Mouse (Mus musculus) thymus, postnatal 25 days (tissue): Measurements from ENCODE around the gene Atrip.

Experiments used
- DNase-seq: peaks from one replicate; pipeline ENCODE4 v3.0.0; 2022

The Atrip gene

GRCm38 (mm10) chr9:109073661-109074573 is at the start of gene Atrip:
Gene Atrip, minus strand, starts transcription at chr9:109074124.
- DNase-seq, result peak; percentile 90

- no peak for DNase-seq
Measured at GRCm38 (mm10) chr9:109123266-109123665, 49.3 kb upstream of the Atrip start.

- peak; percentile 55 for DNase-seq
Measured at GRCm38 (mm10) chr9:109122553-109123085, 48.7 kb upstream of the Atrip start.

DNA sequence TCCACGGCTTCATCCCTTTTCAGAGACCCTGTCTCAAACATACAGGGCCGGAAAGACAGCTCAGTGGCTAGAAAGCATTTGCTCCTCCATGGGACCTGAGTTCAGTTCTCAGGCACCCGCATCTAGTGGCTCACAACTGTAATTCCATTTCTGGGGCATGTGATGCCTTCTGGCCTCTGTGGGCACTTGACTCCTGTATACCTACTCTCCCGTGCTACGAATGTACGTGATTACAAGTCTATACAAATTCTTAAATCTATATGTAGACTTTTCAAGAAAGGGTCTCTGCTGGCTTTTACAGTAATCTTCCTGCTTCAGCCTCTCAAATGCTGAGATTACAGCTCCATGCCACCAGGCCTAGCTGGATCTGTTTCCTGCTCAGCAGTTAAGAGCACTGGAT is 47.0 kb upstream of the Atrip start:
- DNase-seq, result no peak

GRCm38 (mm10) chr9:109119571-109119970 is 45.6 kb upstream of the Atrip start:
- no peak for DNase-seq

- no peak for DNase-seq
Measured at GRCm38 (mm10) chr9:109118106-109118505, 44.2 kb upstream of the Atrip start.

- DNase-seq, result no peak
Measured at GRCm38 (mm10) chr9:109116205-109116604, 42.3 kb upstream of the Atrip start.

DNA sequence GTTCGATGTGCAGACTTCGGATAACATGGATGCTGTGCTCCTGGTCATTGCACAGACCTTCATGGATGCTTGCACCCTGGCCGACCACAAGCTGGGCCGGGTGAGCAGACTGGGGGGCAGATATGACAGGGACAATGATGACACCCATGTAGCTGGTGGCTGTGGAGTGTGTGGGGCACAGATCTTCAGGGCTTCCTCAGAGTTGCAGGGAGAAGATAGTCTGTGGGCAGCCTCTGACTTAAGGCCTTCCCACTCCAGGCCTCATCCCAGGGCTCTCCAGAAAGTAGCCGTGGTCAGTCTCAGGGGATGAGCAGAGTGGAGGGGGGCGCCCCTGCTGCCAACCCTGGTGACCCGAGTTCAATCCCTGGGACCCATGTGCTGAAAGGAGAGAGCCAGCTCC is 40.9 kb upstream of the Atrip start:
- no peak for DNase-seq

DNA sequence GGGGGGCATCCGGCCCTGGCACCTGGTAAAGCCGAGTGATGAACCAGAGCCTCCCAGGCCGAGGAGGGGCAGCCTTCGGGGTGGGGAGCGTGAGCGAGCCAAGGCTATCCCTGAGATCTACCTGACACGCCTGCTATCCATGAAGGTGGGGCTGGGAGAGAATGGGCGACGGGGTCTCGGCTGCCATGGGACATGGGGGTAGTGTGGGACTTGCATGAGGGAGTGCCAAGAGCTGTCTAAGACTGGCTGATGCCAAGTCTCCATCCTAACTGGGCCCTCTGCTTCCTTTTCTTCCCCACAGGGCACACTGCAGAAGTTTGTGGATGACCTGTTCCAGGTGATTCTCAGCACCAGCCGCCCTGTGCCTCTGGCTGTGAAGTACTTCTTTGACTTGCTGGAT is 40.4 kb upstream of the Atrip start:
- DNase-seq, result no peak

DNA sequence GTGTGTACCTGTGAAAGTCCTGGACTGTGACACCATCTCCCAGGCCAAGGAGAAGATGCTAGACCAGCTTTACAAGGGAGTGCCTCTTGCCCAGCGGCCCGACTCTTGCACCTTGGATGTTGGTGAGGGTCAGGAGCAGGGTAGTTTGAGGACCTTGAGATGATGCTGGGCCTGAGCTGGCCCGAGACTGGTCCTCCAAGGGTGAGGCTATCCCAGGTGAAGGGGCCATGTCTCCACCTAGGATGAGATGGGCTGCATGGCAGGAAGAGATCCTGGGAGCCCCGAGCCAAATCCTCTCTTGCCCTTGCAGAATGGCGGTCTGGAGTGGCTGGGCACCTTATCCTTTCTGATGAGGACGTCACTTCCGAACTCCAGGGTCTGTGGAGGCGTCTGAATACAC is 39.4 kb upstream of the Atrip start:
- DNase-seq, result no peak

GRCm38 (mm10) chr9:109111591-109111990 is 37.7 kb upstream of the Atrip start:
- no peak for DNase-seq

DNA sequence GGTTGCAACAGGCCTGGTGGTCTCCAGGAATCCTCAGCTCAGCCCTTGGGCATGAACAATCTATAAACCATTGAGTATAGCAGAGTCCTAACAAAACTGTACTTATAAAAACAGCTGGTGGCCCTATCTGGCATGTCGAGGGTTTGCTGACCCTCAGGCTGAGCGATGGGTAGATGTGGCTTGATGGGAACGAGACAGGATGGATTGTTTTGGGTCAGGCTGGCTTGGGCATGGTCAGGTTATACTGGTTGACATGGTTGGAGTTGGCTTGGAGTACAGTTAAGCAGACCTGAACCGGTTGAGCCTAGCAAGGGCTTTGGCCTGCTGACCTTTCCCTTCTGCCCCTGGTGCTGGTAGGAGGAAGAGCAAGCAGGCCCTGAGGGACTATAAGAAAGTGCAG is 37.2 kb upstream of the Atrip start:
- DNase-seq, result no peak

GRCm38 (mm10) chr9:109110240-109110639 is 36.3 kb upstream of the Atrip start:
- no peak for DNase-seq

GRCm38 (mm10) chr9:109107341-109107740 is 33.4 kb upstream of the Atrip start:
- no peak for DNase-seq

- DNase-seq, result no peak
Measured at GRCm38 (mm10) chr9:109105648-109106047, 31.7 kb upstream of the Atrip start.

- no peak for DNase-seq
Measured at GRCm38 (mm10) chr9:109105011-109105410, 31.1 kb upstream of the Atrip start.

GRCm38 (mm10) chr9:109104083-109104482 is 30.2 kb upstream of the Atrip start:
- no peak for DNase-seq

GRCm38 (mm10) chr9:109103250-109103649 is 29.3 kb upstream of the Atrip start:
- no peak for DNase-seq

- no peak for DNase-seq
Measured at GRCm38 (mm10) chr9:109102541-109102940, 28.6 kb upstream of the Atrip start.

- DNase-seq, result no peak
Measured at GRCm38 (mm10) chr9:109101933-109102445, 28.1 kb upstream of the Atrip start.

DNA sequence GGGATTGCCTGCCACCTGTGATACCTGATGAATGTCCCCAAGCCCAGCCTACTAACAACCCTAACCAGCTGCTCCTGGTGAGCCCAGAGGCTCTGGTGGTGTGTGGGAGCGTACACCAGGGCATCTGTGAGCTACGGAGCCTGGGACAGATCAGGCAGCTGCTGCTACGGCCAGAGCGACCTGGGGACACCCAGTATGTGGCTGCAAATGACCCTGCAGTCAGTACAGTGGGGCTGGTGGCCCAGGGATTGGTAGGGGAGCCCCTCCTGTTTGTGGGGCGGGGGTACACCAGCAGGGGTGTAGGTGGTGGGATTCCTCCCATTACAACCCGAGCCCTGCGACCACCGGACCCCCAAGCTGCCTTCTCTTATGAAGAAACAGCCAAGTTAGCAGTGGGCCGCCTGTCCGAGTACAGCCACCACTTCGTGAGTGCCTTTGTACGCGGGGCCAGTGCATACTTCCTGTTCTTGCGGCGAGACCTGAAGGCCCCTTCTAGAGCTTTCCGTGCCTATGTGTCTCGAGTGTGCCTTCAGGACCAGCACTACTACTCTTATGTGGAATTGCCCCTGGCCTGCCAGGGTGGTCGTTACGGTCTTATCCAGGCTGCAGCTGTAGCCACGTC is 26.5 kb upstream of the Atrip start:
- no peak for DNase-seq

DNA sequence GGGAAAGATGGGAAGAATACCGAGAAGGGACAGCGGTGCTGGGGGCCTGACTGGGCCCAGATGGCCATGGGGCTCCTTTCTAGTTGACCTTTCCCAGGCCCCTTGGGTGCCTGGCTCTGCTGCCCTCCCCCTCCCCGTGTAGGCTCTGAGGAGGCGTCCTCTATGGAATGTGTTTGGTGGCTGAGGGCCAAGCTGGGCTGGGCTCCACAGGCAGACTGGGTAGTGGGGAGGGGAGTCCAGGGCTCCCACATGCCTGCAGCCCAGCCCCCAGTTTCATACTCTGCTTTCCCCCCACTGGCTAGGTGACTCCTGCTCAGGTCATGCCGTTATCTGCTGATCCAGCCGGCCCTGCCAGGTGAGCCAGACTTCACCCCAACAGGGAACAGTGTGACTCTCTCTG is 25.0 kb upstream of the Atrip start:
- no peak for DNase-seq

- DNase-seq, result no peak
Measured at GRCm38 (mm10) chr9:109098366-109098765, 24.4 kb upstream of the Atrip start.

DNA sequence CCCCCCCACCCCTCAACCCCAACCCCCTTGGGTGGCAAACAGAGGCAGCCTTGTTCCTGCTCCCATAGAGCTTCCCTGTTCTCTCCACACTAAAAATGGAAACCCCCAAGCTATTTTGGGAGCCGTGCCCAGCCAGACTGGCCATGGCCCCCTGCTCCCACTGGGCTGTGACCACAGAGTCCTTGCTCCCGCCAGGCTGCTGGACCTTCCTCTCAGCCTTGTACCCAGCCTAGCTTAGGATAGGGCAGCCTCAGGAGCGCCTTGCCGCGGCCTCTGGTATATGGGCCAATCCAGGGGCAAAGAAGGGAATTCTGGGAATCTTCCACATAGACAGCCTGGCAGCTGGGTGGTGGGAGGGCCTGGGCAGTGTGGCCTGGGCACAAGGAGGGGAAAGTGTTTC is 23.9 kb upstream of the Atrip start:
- no peak for DNase-seq
